Mouse (Mus musculus) small intestine, adult 2 months (tissue): ENCODE data around the gene Gm28047. TPM values are rescaled to one million over a fixed set of nuclear protein-coding genes. Genes with fewer than 3 reads are reported as not detected.

Experiments
- H3K27ac ChIP-seq: fragments of 200-500 bp; 2 replicates; pipeline ENCODE4 v1.5.1; 2012; ENCODE audit warnings: low read depth, low read length, control low read depth, inconsistent platforms; ENCODE audit not compliant: insufficient read depth
- H3K27me3 ChIP-seq: fragments of 200-500 bp; 2 replicates; pipeline ENCODE4 v1.6.1; 2012; ENCODE audit warnings: mild to moderate bottlenecking, moderate library complexity, low read length, inconsistent platforms; ENCODE audit not compliant: control insufficient read depth, insufficient read depth
- H3K36me3 ChIP-seq: fragments of 200-500 bp; 2 replicates; pipeline ENCODE4 v1.6.1; 2012; ENCODE audit warnings: mild to moderate bottlenecking, low read length, control low read depth, inconsistent platforms; ENCODE audit not compliant: control insufficient read depth, insufficient read depth
- H3K4me1 ChIP-seq: fragments of 200-500 bp; 2 replicates; pipeline ENCODE4 v1.6.1; 2012; ENCODE audit warnings: low read length, inconsistent platforms, mixed read lengths; ENCODE audit not compliant: control insufficient read depth, insufficient read depth, insufficient read length
- H3K4me3 ChIP-seq: fragments of 200-500 bp; 2 replicates; pipeline ENCODE4 v1.5.1; 2012; ENCODE audit warnings: low read depth, mild to moderate bottlenecking, control low read depth, inconsistent platforms, low read length, moderate library complexity
- CTCF ChIP-seq: fragments of 200-500 bp; IDR thresholded peaks from 2 replicates; pipeline ENCODE4 v1.5.1; 2012; ENCODE audit warnings: low read depth, mild to moderate bottlenecking, control low read depth, inconsistent platforms, low read length, moderate library complexity, mixed read lengths; ENCODE audit not compliant: insufficient replicate concordance, insufficient read length; ENCODE audit errors: extremely low read depth
- POLR2A ChIP-seq: fragments of 200-500 bp; IDR thresholded peaks from 2 replicates; pipeline ENCODE4 v1.6.1; 2012; ENCODE audit warnings: low read depth, mild to moderate bottlenecking, control low read depth, inconsistent platforms, low read length, moderate library complexity
- WGBS: fragments of 180-500 bp; shearing (Covaris S2); methylation state at CpG from one replicate; pipeline ENCODE4 v1.1.7; 2018; 5-methylcytosine and 5-hydroxymethylcytosine counted together
- polyA plus RNA-seq: library from polyadenylated mRNA; depleted of rRNA; stranded (reverse); fragments of >200 nt; gene quantifications from 2 replicates; pipeline ENCODE4 v1.2.3, GENCODE M21; 2012

The Gm28047 gene
- polyA plus RNA-seq, 1 experiment: not detected

DNA sequence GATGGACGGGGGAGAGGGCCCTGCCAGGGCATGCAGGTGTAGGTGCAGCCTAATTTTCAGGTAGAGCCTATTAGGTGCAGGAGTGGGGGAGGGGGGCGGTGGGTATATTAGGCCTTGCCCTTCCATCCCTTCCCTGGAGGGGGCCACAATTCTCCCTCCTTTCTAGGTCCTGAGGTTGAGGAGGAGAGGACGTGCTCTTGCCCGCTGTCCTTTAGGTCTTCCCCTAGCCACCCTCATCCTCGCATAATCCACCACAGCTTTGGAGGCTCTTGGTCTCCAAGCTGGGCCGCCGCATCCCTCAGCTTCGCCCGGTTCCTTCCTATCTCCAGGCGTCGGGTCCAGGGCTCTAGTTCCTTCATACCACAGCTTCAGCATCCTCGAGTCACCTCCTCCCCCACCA lies 108.6 kb downstream of the Gm28047 start:
- no peak for TF ChIP-seq CTCF
- TF ChIP-seq POLR2A: no peak
- H3K36me3 ChIP-seq: peaks cover 1% of the 10 kb centered on the region
- no peak overlapping the region for H3K27ac ChIP-seq
- no peaks in the 10 kb centered on the region for H3K27me3 ChIP-seq
- H3K4me3 ChIP-seq: peak overlapping the region; percentile 73
- peaks cover 9% of the 10 kb centered on the region for H3K4me1 ChIP-seq
- WGBS: 7% methylated on average over 12 of the region's 12 CpGs

DNA sequence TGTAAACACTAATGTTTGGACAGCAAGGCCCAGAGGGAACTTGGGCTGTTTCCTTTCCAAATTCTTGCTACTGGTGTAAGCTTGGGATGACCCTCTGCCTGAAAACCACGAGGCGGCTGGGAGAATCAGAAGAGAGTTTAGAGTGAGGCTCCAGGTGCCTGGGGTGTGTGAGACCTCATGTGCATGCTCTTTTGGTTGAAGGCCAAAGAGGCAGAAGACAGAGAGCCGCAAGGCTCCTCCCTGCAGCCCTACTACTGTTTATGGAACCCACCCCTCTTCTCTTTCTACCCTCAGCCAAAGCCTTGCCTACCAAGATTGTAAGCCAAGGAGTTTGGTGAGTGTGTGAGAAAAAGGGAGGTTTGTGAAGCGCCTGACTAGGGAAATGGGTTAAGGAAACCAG lies 109.1 kb downstream of the Gm28047 start:
- no peaks in the 10 kb centered on the region for H3K27me3 ChIP-seq
- H3K4me1 ChIP-seq: peaks cover 9% of the 10 kb centered on the region
- peak overlapping the region; percentile 73; the same call in 1 of the 2 replicates for H3K4me3 ChIP-seq
- no peak overlapping the region for H3K27ac ChIP-seq
- 78% methylated on average over 4 of the region's 4 CpGs for WGBS
- H3K36me3 ChIP-seq: no peaks in the 10 kb centered on the region
- TF ChIP-seq CTCF: no peak
- no peak for TF ChIP-seq POLR2A

DNA sequence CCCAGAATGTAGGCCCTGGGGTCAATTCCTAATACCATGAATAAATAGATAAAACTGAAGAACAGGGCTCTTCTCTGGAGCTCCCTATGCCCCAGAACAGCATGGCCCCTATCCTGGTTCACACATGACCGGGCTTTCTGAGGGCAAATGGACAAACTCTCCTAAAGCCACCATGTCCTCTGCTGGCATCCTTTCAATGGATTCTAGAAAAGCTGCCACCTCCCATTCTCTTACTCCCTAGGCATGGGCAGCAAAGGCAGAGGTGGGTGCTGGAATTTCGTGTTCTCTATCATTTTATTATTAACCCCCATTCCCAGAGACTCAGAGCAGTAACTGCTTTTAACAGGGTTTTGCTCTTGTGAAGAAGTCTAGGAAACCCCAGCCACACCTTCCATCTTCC lies 109.6 kb downstream of the Gm28047 start:
- Histone ChIP-seq H3K4me3 (no peak overlapping the region), H3K4me1 (peaks cover 14% of the 10 kb centered on the region), H3K27ac (no peak overlapping the region), H3K36me3 (no peaks in the 10 kb centered on the region), H3K27me3 (no peaks in the 10 kb centered on the region)
- WGBS: 88% methylated on average over 2 of the region's 2 CpGs
- TF ChIP-seq CTCF (no peak), POLR2A (no peak)

DNA sequence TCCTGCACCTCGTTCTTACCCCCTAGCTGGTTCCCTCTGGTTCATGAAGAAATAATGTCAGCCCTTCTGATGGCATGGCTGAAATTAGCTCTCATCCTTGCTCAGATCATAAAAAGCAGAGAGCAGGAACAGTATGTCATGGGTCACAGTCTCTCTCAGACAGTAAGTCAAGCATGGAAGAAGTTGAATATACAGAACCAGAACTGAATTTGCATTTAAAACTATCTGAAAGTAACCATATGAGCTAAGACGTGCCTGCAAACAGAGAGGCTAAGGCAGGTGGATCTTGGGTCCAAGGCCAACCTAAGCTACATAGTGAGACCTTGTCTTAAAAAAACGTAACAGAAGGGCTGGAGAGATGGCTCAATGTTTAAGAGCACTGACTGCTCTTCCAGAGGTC lies 111.9 kb downstream of the Gm28047 start:
- no peaks in the 10 kb centered on the region for H3K27me3 ChIP-seq
- no peak overlapping the region for H3K27ac ChIP-seq
- WGBS: 85% methylated on average over 3 of the region's 3 CpGs
- no peaks in the 10 kb centered on the region for H3K36me3 ChIP-seq
- peaks cover 15% of the 10 kb centered on the region for H3K4me1 ChIP-seq
- TF ChIP-seq POLR2A (no peak), CTCF (no peak)
- H3K4me3 ChIP-seq: no peak overlapping the region

DNA sequence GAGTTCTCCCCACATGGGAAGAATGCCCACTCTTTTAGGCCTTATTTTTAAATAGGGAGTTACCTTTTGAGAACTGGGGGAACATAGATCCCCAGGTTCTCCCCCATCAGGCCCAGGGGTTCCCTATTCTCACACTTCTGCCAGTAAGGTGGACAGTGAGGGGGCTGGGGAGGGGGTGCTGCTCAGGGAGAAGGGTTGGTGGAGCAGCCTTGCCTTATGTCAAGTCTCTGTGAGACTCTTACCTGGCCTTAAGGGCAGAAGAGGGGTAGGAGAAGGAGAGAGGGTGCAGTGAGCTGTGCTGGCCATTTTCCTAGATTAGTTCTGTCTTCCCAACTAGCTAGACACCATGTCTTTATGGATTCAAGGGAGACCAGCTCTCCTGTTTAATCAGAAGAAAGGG lies 112.4 kb downstream of the Gm28047 start:
- Histone ChIP-seq H3K4me3 (no peak overlapping the region), H3K4me1 (peaks cover 15% of the 10 kb centered on the region), H3K27me3 (no peaks in the 10 kb centered on the region), H3K36me3 (no peaks in the 10 kb centered on the region), H3K27ac (no peak overlapping the region)
- TF ChIP-seq POLR2A (no peak), CTCF (no peak)

DNA sequence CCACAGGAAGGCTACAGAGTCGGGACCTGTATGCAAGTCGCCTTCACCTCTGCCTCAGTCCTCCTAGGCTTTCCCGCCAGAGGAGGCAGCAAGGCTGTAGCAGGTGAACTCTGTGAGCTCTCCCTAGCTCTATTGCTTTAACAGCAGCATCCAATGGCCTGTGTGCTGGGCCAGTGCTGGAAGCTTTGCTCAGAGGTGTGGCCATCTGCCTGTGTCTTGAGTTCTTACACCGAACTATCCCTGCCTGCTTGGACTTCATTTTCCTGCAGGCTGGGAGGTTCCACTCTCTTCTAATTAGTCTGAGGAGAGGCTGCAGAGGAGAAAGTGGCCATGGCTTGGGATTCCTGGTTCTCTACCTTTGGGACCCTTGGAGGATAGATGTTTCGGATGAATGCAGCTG lies 112.9 kb downstream of the Gm28047 start:
- Histone ChIP-seq H3K4me3 (no peak overlapping the region), H3K27me3 (no peaks in the 10 kb centered on the region), H3K36me3 (no peaks in the 10 kb centered on the region), H3K4me1 (peaks cover 15% of the 10 kb centered on the region), H3K27ac (no peak overlapping the region)
- WGBS: 79% methylated on average over 5 of the region's 5 CpGs
- TF ChIP-seq POLR2A: no peak
- TF ChIP-seq CTCF: no peak

DNA sequence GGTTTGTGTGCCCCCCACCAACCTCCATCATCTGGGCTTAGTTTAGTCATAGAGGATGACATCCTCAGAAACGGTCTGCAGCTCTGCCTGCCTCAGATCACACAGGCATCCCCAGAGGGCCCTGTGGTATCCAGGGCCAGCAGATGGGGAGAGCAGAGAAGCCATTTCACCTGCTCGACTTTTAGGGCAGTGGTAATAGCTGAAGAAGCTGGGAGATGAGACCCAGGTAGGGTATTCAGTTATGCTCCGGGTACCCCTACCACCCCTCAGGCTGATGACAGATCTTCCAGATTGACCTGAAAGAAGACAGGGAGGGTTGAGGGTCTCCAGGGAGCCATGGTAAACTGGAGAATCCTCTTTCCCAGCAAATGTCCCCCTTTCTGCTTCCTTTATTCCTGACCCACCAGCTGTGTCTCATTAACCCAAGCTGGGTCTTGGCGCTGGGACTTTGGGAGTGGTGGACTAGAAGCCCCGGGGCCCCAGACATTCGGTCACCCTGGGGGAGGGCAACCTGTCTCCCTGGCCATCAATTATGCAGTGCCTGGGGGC lies 113.5 kb downstream of the Gm28047 start:
- H3K27ac ChIP-seq: no peak overlapping the region
- H3K4me3 ChIP-seq: no peak overlapping the region
- no peak for TF ChIP-seq CTCF
- no peak for TF ChIP-seq POLR2A
- no peaks in the 10 kb centered on the region for H3K27me3 ChIP-seq
- H3K36me3 ChIP-seq: no peaks in the 10 kb centered on the region
- WGBS: 52% methylated on average over 6 of the region's 6 CpGs
- H3K4me1 ChIP-seq: peaks cover 11% of the 10 kb centered on the region
